Mouse (Mus musculus) CH12.LX (cell line): ENCODE measurements around the gene Lsm10. TPM values are rescaled to one million over a fixed set of nuclear protein-coding genes. Genes with fewer than 3 reads are reported as not detected.

Experiments used
- DNase-seq: peaks from one replicate; pipeline ENCODE4 v3.0.0-alpha.2; 2013; ENCODE audit errors: extremely low read depth
- H3K27ac ChIP-seq: 2 replicates; pipeline ENCODE4 v1.5.1; 2012; ENCODE audit warnings: low read depth, mild to moderate bottlenecking, control low read depth, moderate library complexity; ENCODE audit not compliant: insufficient read depth
- H3K27me3 ChIP-seq: replicated peaks from 2 replicates; pipeline ENCODE3; 2012; ENCODE audit warnings: inconsistent platforms
- H3K36me3 ChIP-seq, 2 experiments: replicated peaks in 1 of 2; 2 replicates each; pipeline versions ENCODE3 to v1.6.1; 2012; ENCODE audit warnings: inconsistent platforms in 1 of 2, low read length in 1 of 2, mild to moderate bottlenecking in 1 of 2, mixed read lengths in 1 of 2, moderate library complexity in 1 of 2; ENCODE audit not compliant: control insufficient read depth in 1 of 2, insufficient read depth in 1 of 2
- H3K4me1 ChIP-seq, 2 experiments: 2 replicates each; pipeline ENCODE4 v1.6.1; 2012; ENCODE audit warnings: inconsistent platforms in 1 of 2, moderate library complexity in 1 of 2; ENCODE audit not compliant: insufficient read depth in 2 of 2, control insufficient read depth in 1 of 2
- H3K4me2 ChIP-seq: 2 replicates; pipeline ENCODE4 v1.6.1; 2012; ENCODE audit warnings: low read depth, mild to moderate bottlenecking, control low read depth; ENCODE audit not compliant: poor library complexity, insufficient read depth, severe bottlenecking
- H3K4me3 ChIP-seq, 3 experiments: fragments of 150-350 bp in 1 of 3; sonication (generic) in 1 of 3; replicated peaks in 1 of 3; 2 replicates each; pipeline versions ENCODE3 to v1.5.1; 2011 to 2012; ENCODE audit warnings: low read depth in 2 of 3, low read length in 2 of 3, mild to moderate bottlenecking in 2 of 3, moderate library complexity in 2 of 3, control low read depth in 1 of 3, improper control_type of control experiment in 1 of 3, inconsistent platforms in 1 of 3, mixed read lengths in 1 of 3; ENCODE audit not compliant: poor library complexity in 1 of 3
- H3K79me2 ChIP-seq: replicated peaks from 2 replicates; pipeline ENCODE4 v1.6.1; 2012; ENCODE audit warnings: mild to moderate bottlenecking, moderate library complexity; ENCODE audit not compliant: control insufficient read depth, poor library complexity, insufficient read depth, severe bottlenecking; ENCODE audit errors: extremely low read depth
- H3K9ac ChIP-seq: 2 replicates; pipeline ENCODE4 v1.6.1; 2012; ENCODE audit warnings: low read depth, mild to moderate bottlenecking, control low read depth, moderate library complexity; ENCODE audit not compliant: insufficient read depth
- H3K9me3 ChIP-seq: replicated peaks from 2 replicates; pipeline ENCODE3; 2012; ENCODE audit warnings: low read length, inconsistent platforms, mixed read lengths
- BHLHE40 ChIP-seq: IDR thresholded peaks from 2 replicates; pipeline ENCODE4 v1.6.1; 2011; ENCODE audit warnings: mild to moderate bottlenecking, low read depth, low read length, improper control_type of control experiment
- CHD1 ChIP-seq: IDR thresholded peaks from 2 replicates; pipeline ENCODE4 v1.6.1; 2012; ENCODE audit warnings: low read depth, low read length, improper control_type of control experiment, inconsistent platforms
- CHD2 ChIP-seq: IDR thresholded peaks from 2 replicates; pipeline ENCODE4 v1.6.1; 2011; ENCODE audit warnings: low read length, improper control_type of control experiment
- CTCF ChIP-seq, 2 experiments: IDR thresholded peaks in 1 of 2; conservative IDR thresholded peaks in 1 of 2; 2 replicates each; pipeline ENCODE4 v1.5.1; 2011 to 2012; ENCODE audit warnings: low read depth in 2 of 2, low read length in 2 of 2, improper control_type of control experiment in 1 of 2, inconsistent platforms in 1 of 2, mild to moderate bottlenecking in 1 of 2, moderate library complexity in 1 of 2
- E2F4 ChIP-seq: IDR thresholded peaks from 2 replicates; pipeline ENCODE4 v1.6.1; 2011; ENCODE audit warnings: low read depth, low read length, improper control_type of control experiment; ENCODE audit not compliant: insufficient replicate concordance
- ELF1 ChIP-seq: IDR thresholded peaks from 2 replicates; pipeline ENCODE4 v1.6.1; 2014; ENCODE audit warnings: low read depth, mild to moderate bottlenecking, inconsistent platforms, low read length, improper control_type of control experiment
- ETS1 ChIP-seq: conservative IDR thresholded peaks from 2 replicates; pipeline ENCODE4 v1.6.1; 2012; ENCODE audit warnings: low read depth, mild to moderate bottlenecking, inconsistent platforms, low read length, improper control_type of control experiment, moderate library complexity
- HCFC1 ChIP-seq: IDR thresholded peaks from 2 replicates; pipeline ENCODE4 v1.6.1; 2012; ENCODE audit warnings: low read depth, mild to moderate bottlenecking, inconsistent platforms, low read length, improper control_type of control experiment
- IRF4 ChIP-seq: IDR thresholded peaks from 2 replicates; pipeline ENCODE4 v1.6.1; 2014; ENCODE audit warnings: low read depth, mild to moderate bottlenecking, inconsistent platforms, low read length, improper control_type of control experiment
- JUND ChIP-seq: conservative IDR thresholded peaks from 2 replicates; pipeline ENCODE4 v1.6.1; 2011; ENCODE audit warnings: low read depth, low read length, improper control_type of control experiment
- MAFK ChIP-seq: IDR thresholded peaks from 2 replicates; pipeline ENCODE4 v1.6.1; 2011; ENCODE audit warnings: low read length, improper control_type of control experiment; ENCODE audit not compliant: insufficient replicate concordance
- MAX ChIP-seq: IDR thresholded peaks from 2 replicates; pipeline ENCODE4 v1.6.1; 2011; ENCODE audit warnings: low read length, improper control_type of control experiment
- MAZ ChIP-seq: IDR thresholded peaks from 2 replicates; pipeline ENCODE4 v1.6.1; 2012; ENCODE audit warnings: low read depth, mild to moderate bottlenecking, inconsistent platforms, low read length, improper control_type of control experiment, moderate library complexity
- MEF2A ChIP-seq: IDR thresholded peaks from 2 replicates; pipeline ENCODE4 v1.6.1; 2014; ENCODE audit warnings: low read depth, mild to moderate bottlenecking, inconsistent platforms, low read length, improper control_type of control experiment, borderline replicate concordance
- MXI1 ChIP-seq: IDR thresholded peaks from 2 replicates; pipeline ENCODE4 v1.6.1; 2011; ENCODE audit warnings: mild to moderate bottlenecking, low read depth, low read length, improper control_type of control experiment
- MYC ChIP-seq: IDR thresholded peaks from 2 replicates; pipeline ENCODE4 v1.6.1; 2011; ENCODE audit warnings: low read depth, mild to moderate bottlenecking, improper control_type of control experiment, low read length
- NELFE ChIP-seq: IDR thresholded peaks from 2 replicates; pipeline ENCODE4 v1.6.1; 2011; ENCODE audit warnings: low read depth, low read length, improper control_type of control experiment
- PAX5 ChIP-seq: IDR thresholded peaks from 2 replicates; pipeline ENCODE4 v1.6.1; 2012; ENCODE audit warnings: low read length, inconsistent platforms, mixed read lengths
- POLR2AphosphoS2 ChIP-seq: IDR thresholded peaks from 2 replicates; pipeline ENCODE4 v1.6.1; 2011; ENCODE audit warnings: low read depth, low read length, improper control_type of control experiment
- RCOR1 ChIP-seq: conservative IDR thresholded peaks from 2 replicates; pipeline ENCODE4 v1.6.1; 2012; ENCODE audit warnings: low read depth, mild to moderate bottlenecking, inconsistent platforms, low read length, improper control_type of control experiment
- SIN3A ChIP-seq: IDR thresholded peaks from 2 replicates; pipeline ENCODE4 v1.6.1; 2012; ENCODE audit warnings: low read length, improper control_type of control experiment, inconsistent platforms
- SMC3 ChIP-seq: IDR thresholded peaks from 2 replicates; pipeline ENCODE4 v1.6.1; 2011; ENCODE audit warnings: low read depth, low read length, improper control_type of control experiment
- TBP ChIP-seq: conservative IDR thresholded peaks from 2 replicates; pipeline ENCODE4 v1.6.1; 2011; ENCODE audit warnings: low read depth, low read length, improper control_type of control experiment
- TCF12 ChIP-seq: IDR thresholded peaks from 2 replicates; pipeline ENCODE4 v1.6.1; 2014; ENCODE audit warnings: low read depth, mild to moderate bottlenecking, inconsistent platforms, low read length, improper control_type of control experiment
- UBTF ChIP-seq: IDR thresholded peaks from 2 replicates; pipeline ENCODE4 v1.6.1; 2012; ENCODE audit warnings: low read depth, mild to moderate bottlenecking, inconsistent platforms, low read length, improper control_type of control experiment, moderate library complexity
- USF2 ChIP-seq: conservative IDR thresholded peaks from 2 replicates; pipeline ENCODE4 v1.6.1; 2011; ENCODE audit warnings: low read depth, low read length, improper control_type of control experiment
- ZC3H11A ChIP-seq: IDR thresholded peaks from 2 replicates; pipeline ENCODE4 v1.6.1; 2012; ENCODE audit warnings: low read depth, mild to moderate bottlenecking, inconsistent platforms, low read length, improper control_type of control experiment
- ZKSCAN1 ChIP-seq: IDR thresholded peaks from 2 replicates; pipeline ENCODE4 v1.6.1; 2012; ENCODE audit warnings: low read depth, inconsistent platforms, low read length, improper control_type of control experiment, borderline replicate concordance
- ZNF384 ChIP-seq: IDR thresholded peaks from 2 replicates; pipeline ENCODE4 v1.6.1; 2012; ENCODE audit warnings: low read depth, low read length, improper control_type of control experiment, inconsistent platforms
- dilution Hi-C: fragments of 300-500 bp; cut with MboI; formaldehyde crosslinking; loops from 2 replicates; pipeline ENCODE4 v1.14.3; 2020; ENCODE audit warnings: low sequenced_read_pairs; ENCODE audit not compliant: extremely low pct_unique_long_range_greater_than_20kb, extremely low pct_ligation_motif_present
- in situ Hi-C: fragments of 300-500 bp; cut with MboI; formaldehyde crosslinking; loops from 3 replicates; pipeline ENCODE4 v1.14.3; 2019; ENCODE audit warnings: low sequenced_read_pairs, low pct_ligation_motif_present, low pct_unique_long_range_greater_than_20kb, mixed read lengths
- polyA plus RNA-seq: library from polyadenylated mRNA; unstranded; fragments of >175 nt; gene quantifications from 2 replicates; pipeline ENCODE4 v1.2.1, GENCODE M21; 2012; ENCODE audit warnings: low read depth; ENCODE audit not compliant: insufficient read length
- total RNA-seq, 2 experiments: library from RNA; depleted of rRNA; stranded (reverse); fragments of 300-350 nt in 1 of 2; fragments of >200 nt in 1 of 2; gene quantifications; 2 replicates each; pipeline ENCODE4 v1.2.3; 2012 to 2014

Lsm10 gene
- total and polyA plus RNA-seq, 3 experiments = 49.2 to 63.9 (median 52.1) TPM

- TF ChIP-seq RCOR1 = no peak
- no peak for TF ChIP-seq MAFK
- TF ChIP-seq E2F4 = 0 out of 2 replicates have a peak, but pooled peaks have one; percentile 3
- TF ChIP-seq SMC3 = no peak
- TF ChIP-seq ZNF384 = no peak
- no peak for TF ChIP-seq MYC
These were observed 7.2 kb downstream of the Lsm10 start, which contains the start of gene Stk40 (continued) for GRCm38 (mm10) chr4:126103590-126104068.

- Histone ChIP-seq H3K27ac (peak overlapping the region; percentile 66), H3K4me1 (peaks cover 23 to 77% of the 10 kb centered on the region in 2 experiments)
- dilution Hi-C loops = no loop called here
These were observed 8.0 kb downstream of the Lsm10 start for GRCm38 (mm10) chr4:126104261-126105075.

GRCm38 (mm10) chr4:126105131-126105783 is 8.8 kb downstream of the Lsm10 start:
- peak overlapping the region; percentile 74 to 94 (median 88) for H3K4me3 ChIP-seq
- H3K27me3 ChIP-seq = no peaks in the 10 kb centered on the region
- peak overlapping the region; percentile 96 for H3K9ac ChIP-seq
- H3K4me2 ChIP-seq = peak overlapping the region; percentile 99
- H3K27ac ChIP-seq = peak overlapping the region; percentile 72
- peaks cover 31 to 78% of the 10 kb centered on the region in 2 experiments for H3K4me1 ChIP-seq
- in situ Hi-C loops = no loop called here
- H3K79me2 ChIP-seq = peaks cover 56% of the 10 kb centered on the region
- H3K9me3 ChIP-seq = no peaks in the 10 kb centered on the region
- TF ChIP-seq MAZ (no peak), IRF4 (0 out of 2 replicates have a peak, but pooled peaks have one; percentile 16), RCOR1 (no peak), UBTF (0 out of 2 replicates have a peak, but pooled peaks have one; percentile 50), NELFE (no peak), MEF2A (no peak), ZKSCAN1 (no peak), ETS1 (0 out of 2 replicates have a peak, but pooled peaks have one; percentile 16), MAFK (0 out of 2 replicates have a peak, but pooled peaks have one; percentile 23), JUND (no peak), TCF12 (no peak), SIN3A (no peak; the same call in 1 of the 2 replicates), TBP (no peak), CTCF (conservative IDR thresholded peaks at IDR 0.05 in 1 of 2, IDR thresholded peaks at IDR 0.05 in 1 of 2; ENCODE audit: low read depth in 2 of 2, low read length in 2 of 2) (no peak), MXI1 (peak; percentile 29; the same call in 1 of the 2 replicates)
- DNase-seq = no peak
- dilution Hi-C loops = no loop called here
- H3K36me3 ChIP-seq = peaks cover 0 to 37% of the 10 kb centered on the region in 2 experiments

More at GRCm38 (mm10) chr4:126104261-126105075, 8.0 kb downstream of the Lsm10 start:
- Histone ChIP-seq H3K9ac (peak overlapping the region; percentile 96), H3K36me3 (peaks cover 0 to 43% of the 10 kb centered on the region in 2 experiments), H3K27me3 (no peaks in the 10 kb centered on the region), H3K79me2 (peaks cover 51% of the 10 kb centered on the region), H3K4me2 (peak overlapping the region; percentile 99), H3K4me3 (peak overlapping the region; percentile 74 to 94 (median 88)), H3K9me3 (no peaks in the 10 kb centered on the region)
- in situ Hi-C loops = no loop called here
- TF ChIP-seq MYC (no peak), TCF12 (no peak), CHD2 (no peak), ZC3H11A (no peak), HCFC1 (no peak), POLR2AphosphoS2 (no peak), CHD1 (no peak), MAX (no peak), ETS1 (no peak), ZKSCAN1 (no peak), RCOR1 (no peak), MAZ (no peak), ELF1 (no peak), PAX5 (no peak), UBTF (no peak), CTCF (conservative IDR thresholded peaks at IDR 0.05 in 1 of 2, IDR thresholded peaks at IDR 0.05 in 1 of 2; ENCODE audit: low read depth in 2 of 2, low read length in 2 of 2) (no peak), USF2 (no peak), BHLHE40 (no peak), JUND (no peak)
- DNase-seq = no peak
